Mouse (Mus musculus) macrophage (primary cell): ENCODE results near the gene Zc3h12a. TPM values are rescaled to one million over a fixed set of nuclear protein-coding genes. Genes with fewer than 3 reads are reported as not detected.

Experiments
- H3K27ac ChIP-seq: fragments of 350-480 bp; formaldehyde crosslinking; 2 replicates; pipeline ENCODE4 v1.9.0; 2021
- H3K36me3 ChIP-seq: fragments of 350-480 bp; formaldehyde crosslinking; 2 replicates; pipeline ENCODE4 v1.9.0; 2021; ENCODE audit errors: inconsistent target
- H3K4me3 ChIP-seq: fragments of 350-480 bp; formaldehyde crosslinking; 2 replicates; pipeline ENCODE4 v1.9.0; 2021; ENCODE audit errors: inconsistent target
- H3K79me2 ChIP-seq: fragments of 350-480 bp; formaldehyde crosslinking; 2 replicates; pipeline ENCODE4 v1.9.0; 2021; ENCODE audit errors: inconsistent target
- WGBS: methylation state at CpG from one replicate; pipeline ENCODE4 v1.1.7; 2026; ENCODE audit warnings: inconsistent platforms; ENCODE audit not compliant: missing documents; 5-methylcytosine and 5-hydroxymethylcytosine counted together
- polyA plus RNA-seq: library from polyadenylated mRNA; stranded (reverse); fragments of 250-400 nt; gene quantifications from 3 replicates; pipeline ENCODE4 v1.2.4, GENCODE M21; 2018; ENCODE audit warnings: inconsistent platforms

The Zc3h12a gene
- polyA plus RNA-seq, 1 experiment from 2014 or later = 6.2 TPM

DNA sequence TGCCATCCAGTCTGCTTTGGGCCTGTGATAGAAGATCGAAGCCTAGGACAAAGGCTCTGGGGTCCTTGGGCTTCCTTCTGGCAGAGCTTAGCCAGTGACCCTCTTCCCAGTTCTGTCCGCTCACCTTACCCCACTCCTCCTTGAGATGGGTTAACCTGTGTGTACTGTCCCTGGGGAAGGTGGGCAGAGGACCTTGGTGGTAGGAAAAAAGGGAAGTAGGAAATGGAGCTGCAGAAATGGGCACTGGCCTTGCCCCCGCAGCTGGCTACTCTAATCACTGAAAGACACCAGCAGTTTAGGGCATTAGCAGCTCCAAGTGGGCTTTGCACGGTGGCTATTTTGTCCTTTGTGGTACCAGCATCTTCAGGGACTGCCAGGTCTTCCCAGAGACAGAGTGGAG is 12.6 kb downstream of the Zc3h12a start:
- Histone ChIP-seq H3K36me3 (peaks cover 13% of the 10 kb centered on the region; the same call in 1 of the 2 replicates), H3K27ac (peak overlapping the region; percentile 99)
- 35% methylated on average over 4 of the region's 4 CpGs for WGBS

DNA sequence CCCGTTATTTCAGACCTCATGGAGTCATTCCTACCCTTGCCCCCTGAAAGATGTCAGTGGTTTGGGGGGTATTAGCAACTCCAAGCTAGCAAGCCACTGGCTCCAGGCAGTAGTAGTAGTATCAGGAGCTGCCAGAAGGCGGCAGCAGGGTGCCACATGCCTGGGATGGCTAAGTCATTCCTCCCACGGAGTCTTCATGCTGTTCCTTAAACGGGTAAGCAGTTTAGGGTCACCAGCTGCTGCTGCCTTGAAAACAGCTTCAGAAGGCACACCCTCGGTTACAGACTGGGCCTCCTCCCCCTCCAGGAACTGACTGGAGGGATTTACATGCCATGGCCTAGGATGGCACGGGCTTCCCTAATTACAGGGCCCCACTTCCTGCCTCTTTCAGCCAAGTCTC is 13.0 kb downstream of the Zc3h12a start:
- H3K36me3 ChIP-seq = peaks cover 9% of the 10 kb centered on the region; the same call in 1 of the 2 replicates
- 0% methylated on average over 6 of the region's 6 CpGs for WGBS
- H3K27ac ChIP-seq = peak overlapping the region; percentile 99
- no peaks in the 10 kb centered on the region for H3K79me2 ChIP-seq
- H3K4me3 ChIP-seq = no peak overlapping the region

More for the DNA sequence above, 12.6 kb downstream of the Zc3h12a start:
- Histone ChIP-seq H3K4me3 (no peak overlapping the region), H3K79me2 (peaks cover 4% of the 10 kb centered on the region; the same call in 1 of the 2 replicates)

DNA sequence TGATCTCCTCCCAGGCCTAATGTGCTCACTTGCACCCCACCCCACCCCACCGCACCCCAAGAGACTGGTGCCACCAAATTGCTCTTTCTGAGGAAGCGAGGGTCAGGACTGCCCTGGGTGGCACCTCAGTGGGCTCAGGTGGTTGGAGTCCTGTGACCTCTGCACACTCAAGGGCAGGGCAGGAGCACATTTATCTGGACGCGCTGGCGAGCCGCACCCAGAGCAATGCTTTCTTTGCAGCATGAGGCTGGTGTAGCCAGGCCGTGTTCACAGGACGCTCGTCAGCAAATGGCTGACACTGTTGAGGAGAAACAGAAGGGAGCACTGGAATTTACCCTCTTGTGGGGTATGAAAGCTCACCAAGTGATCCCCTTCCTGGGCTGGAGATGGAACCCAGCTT is 22.3 kb downstream of the Zc3h12a start:
- WGBS = 98% methylated on average over 8 of the region's 9 CpGs
- H3K4me3 ChIP-seq = no peak overlapping the region
- H3K36me3 ChIP-seq = no peaks in the 10 kb centered on the region; the same call in 1 of the 2 replicates
- H3K27ac ChIP-seq = no peak overlapping the region
- peaks cover 12% of the 10 kb centered on the region; the same call in 1 of the 2 replicates for H3K79me2 ChIP-seq

GRCm38 (mm10) chr4:125101334-125101733 is 26.3 kb downstream of the Zc3h12a start:
- H3K79me2 ChIP-seq = peaks cover 12% of the 10 kb centered on the region; the same call in 1 of the 2 replicates
- H3K36me3 ChIP-seq = no peaks in the 10 kb centered on the region; the same call in 1 of the 2 replicates
- 92% methylated on average over 13 of the region's 13 CpGs for WGBS
- H3K27ac ChIP-seq = no peak overlapping the region
- H3K4me3 ChIP-seq = no peak overlapping the region

DNA sequence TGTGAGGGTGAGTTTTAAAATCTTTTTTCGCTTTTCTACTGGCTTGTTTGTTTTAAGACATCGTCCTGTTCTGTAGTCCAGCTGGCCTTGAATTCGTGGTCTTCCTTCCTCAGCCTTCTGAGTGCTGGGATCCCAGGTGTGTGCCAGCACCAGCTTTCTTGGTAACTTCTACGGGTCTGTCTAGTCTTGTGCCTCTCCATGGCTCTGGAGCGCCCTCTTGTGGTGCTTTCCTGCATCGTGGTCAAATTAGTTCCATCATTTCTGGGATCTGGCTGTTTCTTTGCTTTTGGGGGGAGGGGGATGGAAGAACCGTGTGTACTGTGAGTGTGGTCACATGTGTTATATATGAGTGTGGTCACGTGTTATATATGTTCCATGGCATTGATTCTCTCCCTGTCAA is 28.2 kb downstream of the Zc3h12a start:
- H3K27ac ChIP-seq = no peak overlapping the region
- peaks cover 12% of the 10 kb centered on the region; the same call in 1 of the 2 replicates for H3K79me2 ChIP-seq
- H3K36me3 ChIP-seq = no peaks in the 10 kb centered on the region; the same call in 1 of the 2 replicates
- WGBS = 12% methylated on average over 8 of the region's 8 CpGs
- no peak overlapping the region for H3K4me3 ChIP-seq

GRCm38 (mm10) chr4:125097412-125097811 is 30.2 kb downstream of the Zc3h12a start:
- H3K79me2 ChIP-seq = peaks cover 12% of the 10 kb centered on the region; the same call in 1 of the 2 replicates
- no peak overlapping the region for H3K4me3 ChIP-seq
- no peak overlapping the region for H3K27ac ChIP-seq
- 68% methylated on average over 4 of the region's 4 CpGs for WGBS
- no peaks in the 10 kb centered on the region; the same call in 1 of the 2 replicates for H3K36me3 ChIP-seq

- Histone ChIP-seq H3K79me2 (peaks cover 7% of the 10 kb centered on the region; the same call in 1 of the 2 replicates), H3K4me3 (no peak overlapping the region), H3K27ac (no peak overlapping the region), H3K36me3 (peaks cover 6% of the 10 kb centered on the region; the same call in 1 of the 2 replicates)
- WGBS = 92% methylated on average over 4 of the region's 5 CpGs
These were observed 31.6 kb downstream of the Zc3h12a start for GRCm38 (mm10) chr4:125096066-125096465.

- Histone ChIP-seq H3K36me3 (peaks cover 22% of the 10 kb centered on the region; the same call in 1 of the 2 replicates), H3K27ac (no peak overlapping the region), H3K4me3 (no peak overlapping the region), H3K79me2 (peaks cover 2% of the 10 kb centered on the region; the same call in 1 of the 2 replicates)
- WGBS = 89% methylated on average over 5 of the region's 5 CpGs
These were observed 34.6 kb downstream of the Zc3h12a start for GRCm38 (mm10) chr4:125093031-125093430.

- peaks cover 25% of the 10 kb centered on the region; the same call in 1 of the 2 replicates for H3K79me2 ChIP-seq
- no peak overlapping the region for H3K27ac ChIP-seq
- WGBS = 1% methylated on average over 29 of the region's 45 CpGs
- H3K36me3 ChIP-seq = peaks cover 12% of the 10 kb centered on the region; the same call in 1 of the 2 replicates
- H3K4me3 ChIP-seq = peak overlapping the region; percentile 55
These were observed 42.2 kb downstream of the Zc3h12a start for GRCm38 (mm10) chr4:125085346-125085841.

DNA sequence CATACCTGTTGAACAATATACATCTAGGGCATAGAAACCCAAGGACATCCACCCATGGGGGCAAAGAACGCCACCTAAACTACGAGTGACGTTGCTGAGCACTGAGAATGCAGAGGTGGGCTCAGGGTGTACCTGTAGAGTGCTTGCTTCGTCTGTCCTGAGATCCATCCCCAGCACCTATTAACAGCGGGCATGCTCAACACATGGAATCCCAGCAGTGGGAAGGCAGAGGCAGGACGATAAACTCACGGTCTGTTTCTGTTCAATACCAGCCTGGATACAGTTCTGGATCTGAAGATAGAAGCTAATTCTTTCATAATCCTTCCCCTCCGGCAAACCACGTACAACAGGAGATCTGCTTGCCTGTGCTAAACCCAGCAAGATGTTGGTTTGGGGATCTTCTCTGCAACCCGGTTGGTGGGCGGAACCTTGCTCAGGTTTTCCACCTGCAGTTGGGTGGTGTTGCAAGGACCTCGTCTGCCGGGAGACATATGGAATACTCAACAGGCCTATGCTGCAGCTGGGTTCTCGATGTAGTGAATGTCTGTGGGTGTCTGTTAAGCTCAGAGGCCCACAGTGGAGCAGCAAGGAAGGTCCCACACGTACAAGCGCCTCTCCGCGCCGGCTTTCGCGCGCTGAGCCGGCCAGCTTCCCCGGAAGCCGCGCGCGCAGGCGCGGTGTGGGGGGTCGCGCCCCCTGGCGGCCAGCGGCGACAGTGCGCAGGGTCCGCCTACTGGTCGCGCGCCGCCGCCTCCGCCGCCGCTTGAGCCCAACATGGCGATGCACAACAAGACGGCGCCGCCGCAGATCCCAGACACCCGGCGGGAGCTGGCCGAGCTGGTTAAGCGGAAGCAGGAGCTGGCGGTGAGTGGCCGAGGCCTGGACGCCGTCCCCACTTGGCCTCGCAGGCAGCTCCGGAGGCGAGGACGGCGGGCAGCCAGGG is 43.0 kb downstream of the Zc3h12a start, which contains the start of gene Meaf6:
Gene Meaf6 (plus strand): TSS at position 732 of the 943 bp plus-strand sequence.
- 3% methylated on average over 53 of the region's 63 CpGs for WGBS
- H3K36me3 ChIP-seq = peaks cover 4% of the 10 kb centered on the region; the same call in 1 of the 2 replicates
- H3K79me2 ChIP-seq = peaks cover 25% of the 10 kb centered on the region; the same call in 1 of the 2 replicates
- peak within 1 kb of the TSS; percentile 63 for H3K4me3 ChIP-seq
- peak within 1 kb of the TSS; percentile 22; the same call in 1 of the 2 replicates for H3K27ac ChIP-seq

- no peak overlapping the region for H3K27ac ChIP-seq
- H3K4me3 ChIP-seq = no peak overlapping the region
- H3K36me3 ChIP-seq = peaks cover 22% of the 10 kb centered on the region
- no peaks in the 10 kb centered on the region for H3K79me2 ChIP-seq
- 95% methylated on average over 2 of the region's 2 CpGs for WGBS
These were observed 48.9 kb downstream of the Zc3h12a start for GRCm38 (mm10) chr4:125078698-125079097.

DNA sequence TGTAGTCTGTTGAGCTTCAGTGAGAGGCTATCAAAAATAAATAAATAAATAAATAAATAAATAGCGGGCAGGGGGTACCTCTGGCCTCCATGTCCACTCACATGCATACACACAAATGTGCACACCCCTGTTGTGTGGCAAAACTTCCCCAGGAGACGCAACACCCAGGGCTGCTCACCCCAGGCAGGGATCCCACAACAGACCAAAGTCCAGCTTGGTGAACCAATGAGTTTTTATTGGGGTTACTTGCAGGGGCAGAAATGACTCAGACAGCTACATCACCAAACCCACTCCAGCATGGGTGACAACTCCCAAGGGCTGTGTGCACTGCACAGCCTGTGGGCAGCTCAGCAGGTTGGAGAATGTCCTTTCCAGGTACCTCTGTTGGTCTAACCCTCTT is 49.9 kb downstream of the Zc3h12a start:
- 93% methylated on average over 2 of the region's 2 CpGs for WGBS
- no peak overlapping the region for H3K27ac ChIP-seq
- H3K79me2 ChIP-seq = peaks cover 4% of the 10 kb centered on the region; the same call in 1 of the 2 replicates
- H3K36me3 ChIP-seq = peaks cover 32% of the 10 kb centered on the region
- H3K4me3 ChIP-seq = no peak overlapping the region
